Mouse (Mus musculus) bone marrow, adult 2 months (tissue): Measurements from ENCODE around the gene Ubxn10.

Source experiments
- CTCF ChIP-seq: fragments of 200-500 bp; IDR thresholded peaks from 2 replicates; pipeline ENCODE4 v1.5.1; 2011; ENCODE audit warnings: low read length, control low read depth; ENCODE audit not compliant: control insufficient read depth, insufficient read depth
- POLR2A ChIP-seq: fragments of 200-500 bp; IDR thresholded peaks from 2 replicates; pipeline ENCODE4 v1.6.1; 2011; ENCODE audit warnings: low read depth, mild to moderate bottlenecking, control low read depth, low read length, borderline replicate concordance; ENCODE audit not compliant: control insufficient read depth

DNA sequence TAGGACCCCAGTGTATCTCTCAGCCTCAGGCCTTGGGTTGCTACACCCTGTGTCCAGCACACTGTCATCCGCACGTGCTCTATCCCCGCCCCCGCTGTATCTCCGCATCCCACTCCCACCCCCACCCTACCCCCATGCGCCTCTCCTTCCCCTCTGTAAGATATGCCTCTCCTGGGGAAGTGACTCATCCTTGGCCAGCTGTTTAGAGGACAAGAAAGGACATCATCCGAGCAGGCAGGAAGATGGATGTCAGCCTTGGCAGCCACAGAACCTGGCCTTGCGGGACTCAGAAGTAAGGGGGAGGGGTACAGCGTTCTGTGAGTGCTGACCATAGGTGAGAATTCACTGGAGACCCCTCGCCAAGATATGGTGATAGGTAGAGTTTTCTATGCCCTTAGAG, 70.4 kb downstream of the Ubxn10 start:
- TF ChIP-seq CTCF, result no peak
- no peak for TF ChIP-seq POLR2A
